Mouse (Mus musculus) ES-Bruce4 (cell line): ENCODE measurements around the gene Fam171a1.

ENCODE experiments used
- CTCF ChIP-seq: IDR thresholded peaks from one replicate; pipeline ENCODE4 v1.8.1; 2011; ENCODE audit warnings: low read depth, low read length
- EP300 ChIP-seq: IDR thresholded peaks from 2 replicates; pipeline ENCODE4 v1.6.1; 2011; ENCODE audit warnings: low read depth, low read length; ENCODE audit not compliant: insufficient read depth
- POLR2A ChIP-seq: IDR thresholded peaks from one replicate; pipeline ENCODE4 v1.8.1; 2011; ENCODE audit warnings: low read length; ENCODE audit not compliant: insufficient read depth

DNA sequence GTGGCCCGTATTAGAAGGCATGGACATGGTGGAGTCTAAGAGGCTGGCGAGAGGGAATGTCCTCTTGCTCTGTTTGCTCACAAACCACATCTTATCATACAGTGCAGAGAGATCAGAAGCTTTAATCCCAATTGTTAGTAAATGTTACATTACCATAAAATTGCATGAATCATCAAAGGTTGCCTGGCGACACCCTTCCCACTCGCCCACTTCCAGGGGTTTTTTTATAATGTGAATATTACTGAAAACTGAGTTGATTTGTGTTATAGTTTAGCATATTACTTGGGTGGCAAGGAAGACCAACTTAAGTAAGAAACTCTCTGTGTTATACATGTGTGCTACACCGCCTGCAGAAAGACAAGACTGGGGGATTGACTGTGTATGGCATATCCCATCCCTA lies 60.9 kb downstream of the Fam171a1 start:
- TF ChIP-seq CTCF (no peak), EP300 (no peak), POLR2A (no peak)
